Mouse (Mus musculus): ENCODE data around the gene Prr3. TPM values are rescaled to one million over a fixed set of nuclear protein-coding genes. Genes with fewer than 3 reads are reported as not detected.
"Not testable (repeated sequence)": the region's sequence is repeated elsewhere in the genome, so short reads cannot be mapped to it uniquely, and the experiment has no call there.

Gene Prr3
- total RNA-seq (2015; ENCODE audit: low replicate concordance) (2.3 TPM in 1 of 2 replicates, not detected in the other), total RNA-seq (2017; ENCODE audit: low replicate concordance) (3.0 and 5.4 TPM in 2 replicates)

DNA sequence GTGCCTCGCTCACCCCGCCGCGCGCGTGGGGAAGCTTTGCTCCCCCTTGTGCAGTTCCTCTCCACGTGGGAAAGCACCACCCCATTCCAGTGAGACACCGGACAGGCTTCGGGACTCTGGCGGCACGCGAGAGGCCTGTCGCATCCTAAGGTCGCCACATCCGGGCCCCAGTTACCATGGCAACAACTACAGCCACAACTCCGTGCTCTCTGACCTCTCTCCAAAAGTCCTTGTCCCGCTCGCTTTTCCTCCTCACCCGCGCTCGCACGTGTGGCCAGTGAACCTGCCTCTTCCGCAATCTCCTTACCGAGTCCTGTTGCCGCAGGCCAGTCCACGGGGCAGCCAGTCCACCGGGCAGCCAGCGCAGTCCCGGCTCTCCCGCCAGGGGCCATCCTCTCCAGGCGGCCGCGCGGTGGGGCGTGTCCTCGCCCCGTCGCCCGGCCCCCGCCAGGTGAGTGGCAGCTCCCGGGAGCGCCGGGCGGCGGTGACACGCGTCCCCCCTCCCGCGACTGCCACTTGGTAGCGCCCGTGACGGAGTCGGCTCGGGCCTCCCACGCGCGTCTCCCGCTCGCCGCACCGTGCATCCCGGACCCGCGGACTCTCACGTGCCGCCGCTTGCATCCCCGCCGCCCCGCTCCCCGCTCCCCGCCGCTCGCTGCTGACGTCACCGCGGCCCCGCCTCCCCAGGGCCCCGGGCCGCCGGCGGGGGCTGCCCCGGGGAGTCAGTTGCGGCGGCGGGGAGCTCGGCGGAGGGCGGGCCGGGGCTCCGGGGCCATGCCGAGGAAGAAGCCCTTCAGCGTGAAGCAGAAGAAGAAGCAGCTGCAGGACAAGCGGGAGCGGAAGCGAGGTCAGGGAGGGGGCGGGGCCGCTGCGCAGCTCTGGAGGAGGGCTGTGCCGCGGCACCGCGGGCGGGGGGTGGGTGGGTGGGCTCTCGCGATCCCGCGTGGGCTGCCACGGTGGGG lies at the start of gene Prr3, which contains the start of gene Gnl1:
Prr3 (minus strand) TSS at position 836 of the 962 bp plus-strand sequence.
Gnl1 (plus strand) TSS at position 451 of the 962 bp plus-strand sequence.
- ATAC-seq (replicated peaks; ENCODE audit: low FRiP score, poor library complexity, severe bottlenecking), result peak; percentile 77

DNA sequence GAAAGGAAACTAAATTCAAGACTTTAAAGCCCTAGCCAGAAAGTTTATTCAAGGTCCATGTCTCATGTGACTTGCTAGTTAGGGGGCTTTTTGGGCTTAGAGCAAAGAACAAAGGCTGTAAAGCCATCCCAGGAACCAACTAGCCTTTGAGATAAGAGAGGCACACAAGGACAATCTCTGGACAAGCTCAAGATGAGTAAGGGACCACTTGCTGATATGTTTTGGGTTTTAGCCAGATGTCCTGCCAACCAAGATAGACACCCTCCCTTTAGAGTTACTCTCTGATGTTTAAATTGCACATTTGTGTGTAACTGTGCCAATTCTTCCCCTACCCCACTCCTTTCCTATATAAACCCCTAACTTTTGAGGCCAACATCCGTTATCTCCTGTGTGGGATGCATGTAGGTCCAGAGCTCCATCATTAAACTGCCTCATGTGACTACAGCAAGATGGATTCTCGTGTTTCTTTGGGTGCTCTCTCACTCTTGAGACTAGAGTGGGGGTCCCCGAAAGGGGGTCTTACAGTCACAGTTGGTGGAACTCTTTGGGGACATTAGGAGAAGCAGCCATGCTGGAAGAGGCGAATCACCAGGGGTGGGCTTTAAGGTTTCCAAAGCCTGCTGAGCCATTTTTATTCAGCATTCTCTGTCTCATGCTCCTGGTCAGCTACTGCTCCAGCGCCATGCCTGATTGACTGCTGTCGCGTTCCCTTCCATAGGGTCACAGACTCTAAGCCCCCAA lies 49.0 kb upstream of the Prr3 start:
- ATAC-seq (replicated peaks; ENCODE audit: low FRiP score, poor library complexity, severe bottlenecking), result no peak

DNA sequence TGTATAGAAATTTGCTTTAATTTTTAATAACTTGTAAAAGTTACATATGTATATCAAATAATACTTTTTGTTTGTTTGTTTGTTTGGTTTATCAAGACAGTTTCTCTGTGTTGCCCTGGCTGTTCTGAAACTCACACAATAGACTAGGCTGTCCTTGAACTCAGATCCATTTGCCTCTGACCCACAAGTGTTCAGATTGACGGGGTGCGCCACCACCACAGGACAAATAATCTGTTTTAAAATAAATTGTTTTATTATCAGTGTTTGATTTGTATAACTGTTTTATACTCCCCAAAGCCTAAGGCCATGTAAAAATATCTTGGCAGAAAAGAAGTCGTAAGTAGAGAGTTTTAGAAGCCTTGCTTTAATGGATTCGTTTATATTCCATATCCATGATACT lies 47.6 kb upstream of the Prr3 start:
- no peak for ATAC-seq (replicated peaks; ENCODE audit: low FRiP score, poor library complexity, severe bottlenecking)

DNA sequence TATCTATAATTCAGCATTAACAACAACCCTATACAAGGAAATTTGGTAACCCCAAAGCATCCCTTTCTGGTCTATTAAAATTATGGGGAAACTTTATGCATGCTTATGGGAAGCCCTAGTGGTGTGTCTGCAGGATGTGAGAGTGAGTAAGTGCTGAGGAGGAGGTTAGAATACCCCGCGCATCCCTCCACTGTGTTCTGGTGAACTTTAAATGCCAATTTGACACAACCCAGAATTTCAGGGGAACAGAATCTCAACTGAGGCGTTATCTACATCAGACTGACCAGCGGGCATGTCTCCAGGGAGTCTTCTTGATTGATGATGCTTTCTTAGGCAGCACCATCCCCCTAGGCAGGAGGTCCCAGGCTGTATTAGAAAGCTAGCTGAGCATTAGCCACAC lies 45.9 kb upstream of the Prr3 start:
- no peak for ATAC-seq (replicated peaks; ENCODE audit: low FRiP score, poor library complexity, severe bottlenecking)

DNA sequence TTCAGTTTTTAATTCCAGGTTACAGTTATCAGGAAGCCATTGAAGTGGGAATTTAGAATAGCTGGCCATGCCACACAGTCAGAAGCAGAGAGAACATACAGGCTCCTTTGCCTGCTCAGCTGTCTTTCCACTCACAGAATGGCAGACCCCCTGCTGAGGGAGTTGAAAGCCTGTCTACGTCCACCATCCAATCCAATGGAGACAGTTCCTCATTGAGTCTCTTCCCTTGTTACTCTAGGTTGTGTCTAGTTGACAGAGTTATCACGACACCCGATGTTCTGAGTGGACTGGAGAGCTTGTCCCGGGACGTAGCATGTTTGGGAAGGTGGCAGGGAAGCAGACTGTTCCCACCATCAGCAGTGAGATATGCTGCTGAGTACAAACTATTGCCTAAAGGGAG lies 45.2 kb upstream of the Prr3 start:
- ATAC-seq (replicated peaks; ENCODE audit: low FRiP score, poor library complexity, severe bottlenecking), result no peak

DNA sequence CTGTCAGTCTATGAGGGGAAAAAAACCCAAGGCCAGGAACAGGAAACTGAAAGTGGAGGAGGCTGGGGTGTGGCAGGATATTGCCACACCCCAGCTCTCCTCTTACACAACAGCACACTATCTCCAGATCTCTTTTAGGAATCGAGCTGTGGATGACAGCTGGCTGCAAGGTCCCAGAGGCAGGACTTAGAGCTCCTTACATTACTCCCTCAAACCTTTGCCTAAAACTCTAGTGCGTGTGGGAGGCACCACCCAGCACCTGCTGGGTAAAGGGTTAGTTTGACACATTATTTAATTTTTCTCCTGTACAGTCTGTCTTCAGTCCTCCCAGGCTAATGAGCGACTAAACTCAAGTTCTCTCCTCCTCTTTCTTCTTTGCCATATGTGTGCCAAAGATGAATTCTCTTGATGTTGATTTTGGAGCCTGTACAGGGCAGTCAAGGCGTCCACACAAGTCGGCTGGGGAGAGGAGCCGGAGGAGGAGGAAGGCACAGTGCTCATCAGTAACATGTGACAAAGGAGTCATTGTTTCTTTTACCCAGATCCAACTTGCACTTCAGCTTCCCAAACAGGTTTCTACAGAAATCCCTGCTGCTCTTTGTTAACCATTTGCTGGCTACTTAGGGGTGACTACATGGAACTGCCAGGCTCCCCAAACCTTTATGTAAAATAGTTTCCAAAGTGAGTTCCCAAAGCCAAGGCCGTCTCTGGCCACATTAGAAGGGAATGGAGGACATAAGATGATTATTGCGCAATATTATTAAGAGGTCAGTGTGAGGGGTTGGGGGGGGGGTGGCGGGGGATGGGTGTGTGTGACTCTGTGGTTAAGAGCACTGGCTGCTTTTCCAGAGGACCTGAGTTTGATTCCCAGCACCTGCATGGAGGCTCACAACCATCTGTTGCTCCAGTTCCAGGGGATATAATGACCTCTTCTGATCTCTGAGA lies 43.9 kb upstream of the Prr3 start:
- peak; percentile 38 for ATAC-seq (replicated peaks; ENCODE audit: low FRiP score, poor library complexity, severe bottlenecking)

DNA sequence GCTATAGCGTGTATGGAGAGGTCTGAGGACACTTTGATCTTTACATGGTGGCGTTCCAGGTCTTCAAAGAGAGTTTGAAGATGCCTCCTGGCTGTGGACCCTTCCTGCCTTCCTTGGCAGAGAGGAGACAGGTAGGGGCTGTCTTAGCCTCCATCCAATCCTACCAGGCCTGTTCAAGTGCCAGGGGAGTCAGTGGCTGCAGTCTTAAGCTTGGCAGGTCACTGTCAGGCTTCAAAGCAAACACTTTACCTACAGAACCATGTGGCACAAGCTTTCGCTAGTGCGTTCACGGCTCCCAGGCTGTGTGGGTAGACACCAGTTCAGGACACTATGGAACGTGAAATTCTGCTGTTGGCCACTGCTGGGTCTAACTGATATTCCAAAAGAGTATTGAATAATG lies 42.9 kb upstream of the Prr3 start:
- no peak for ATAC-seq (replicated peaks; ENCODE audit: low FRiP score, poor library complexity, severe bottlenecking)

DNA sequence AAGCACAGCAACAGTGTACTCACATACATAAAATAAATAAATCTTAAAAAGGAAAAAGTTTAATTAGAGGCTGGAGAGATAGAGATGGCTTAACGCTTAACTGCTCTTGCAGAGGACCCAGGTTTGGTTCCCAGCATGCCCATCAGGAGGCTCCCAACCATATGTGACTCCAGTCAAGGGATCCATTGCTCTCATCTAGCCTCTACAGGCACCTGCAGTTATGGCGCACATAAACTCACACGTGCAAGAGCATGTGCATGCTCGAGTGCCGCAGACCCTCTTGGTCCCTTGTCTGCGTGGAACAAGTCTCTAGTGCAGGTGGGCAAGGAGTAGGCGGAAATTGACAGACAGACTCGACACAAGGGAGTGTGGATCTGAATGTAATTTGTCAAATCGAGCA lies 42.1 kb upstream of the Prr3 start:
- no peak for ATAC-seq (replicated peaks; ENCODE audit: low FRiP score, poor library complexity, severe bottlenecking)

DNA sequence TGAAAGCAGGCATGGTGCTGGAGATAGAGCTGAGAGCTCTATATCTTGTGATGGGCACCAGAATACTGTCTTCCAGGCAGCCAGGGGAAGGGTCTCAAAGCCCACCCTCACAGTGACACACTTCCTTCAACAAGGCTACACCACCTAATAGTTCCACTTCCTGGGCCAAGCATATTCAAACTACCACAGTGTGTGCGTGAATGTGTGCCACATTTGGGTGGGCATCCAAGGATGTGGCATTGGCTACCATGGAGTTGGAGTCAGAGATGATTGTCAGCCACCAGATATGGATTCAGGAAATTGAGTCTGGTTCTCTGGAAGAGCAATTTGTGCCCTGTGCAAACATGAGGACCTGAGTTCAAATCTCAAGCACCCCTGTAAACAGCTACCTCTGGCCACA lies 41.3 kb upstream of the Prr3 start:
- ATAC-seq (replicated peaks; ENCODE audit: low FRiP score, poor library complexity, severe bottlenecking), result no peak

DNA sequence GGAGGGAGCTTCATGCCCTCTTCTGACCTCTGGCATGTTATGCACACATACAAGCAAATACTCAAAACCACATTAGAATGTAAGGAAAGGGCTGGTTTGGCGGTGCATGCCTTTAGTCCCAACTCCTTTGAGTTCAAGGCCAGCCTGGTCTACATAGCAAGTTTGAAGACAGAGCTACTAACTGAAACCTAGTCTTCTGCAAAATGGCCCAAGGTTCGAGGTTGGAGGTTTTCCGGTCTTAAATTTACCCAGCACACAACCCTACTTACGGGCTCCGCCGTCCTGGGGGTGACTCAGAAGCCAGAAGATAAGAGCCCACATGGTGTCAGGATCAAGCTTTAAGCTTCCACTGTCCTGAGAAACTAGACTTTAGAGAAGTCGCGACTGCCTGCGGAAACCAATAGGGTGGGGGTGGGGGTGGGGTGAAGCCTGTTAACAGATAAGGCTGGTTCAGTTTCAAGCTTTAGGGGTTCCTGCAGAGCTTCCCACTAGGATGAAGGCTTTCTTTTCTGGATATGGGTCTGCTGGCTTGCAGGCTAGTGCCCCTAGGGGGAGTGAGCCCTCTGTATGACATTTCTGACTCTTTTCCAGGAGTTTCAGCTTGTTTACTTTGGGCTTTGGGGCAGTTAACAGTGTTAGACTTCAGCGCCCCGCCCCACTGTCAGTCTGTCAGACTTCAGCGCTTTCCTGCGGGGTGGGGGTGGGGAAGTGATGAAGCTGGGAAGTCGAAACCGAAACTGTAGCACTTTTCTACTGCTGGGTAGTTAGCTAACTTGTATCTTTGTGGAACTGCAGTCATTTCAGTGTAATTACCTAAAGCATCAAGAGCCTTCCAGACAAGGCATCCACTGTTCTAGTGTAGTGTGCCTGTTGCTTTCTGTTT lies 40.4 kb upstream of the Prr3 start, which contains the start of gene H2-T24:
H2-T24 (minus strand) TSS at position 370 of the 883 bp plus-strand sequence.
- peak; percentile 85 for ATAC-seq (replicated peaks; ENCODE audit: low FRiP score, poor library complexity, severe bottlenecking)

DNA sequence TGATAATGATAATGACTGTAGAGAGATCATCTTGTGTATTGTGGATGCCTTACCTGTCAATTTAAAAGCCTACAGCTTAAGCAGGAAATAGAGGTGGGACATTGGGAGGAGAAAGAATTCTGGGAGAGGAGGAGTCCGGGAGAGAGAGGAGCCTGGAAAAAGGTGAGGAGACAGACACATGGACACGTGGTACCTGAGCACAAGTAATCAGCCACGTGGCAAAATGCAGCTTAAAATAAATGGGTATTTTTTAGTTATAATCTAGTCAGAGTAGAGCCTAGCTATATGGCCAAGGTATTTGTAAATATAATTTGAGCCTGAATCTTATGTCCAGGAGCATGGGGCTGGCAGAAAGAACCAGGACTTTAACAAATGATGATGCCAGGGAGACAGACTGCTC lies 39.5 kb upstream of the Prr3 start:
- ATAC-seq (replicated peaks; ENCODE audit: low FRiP score, poor library complexity, severe bottlenecking), result no peak

DNA sequence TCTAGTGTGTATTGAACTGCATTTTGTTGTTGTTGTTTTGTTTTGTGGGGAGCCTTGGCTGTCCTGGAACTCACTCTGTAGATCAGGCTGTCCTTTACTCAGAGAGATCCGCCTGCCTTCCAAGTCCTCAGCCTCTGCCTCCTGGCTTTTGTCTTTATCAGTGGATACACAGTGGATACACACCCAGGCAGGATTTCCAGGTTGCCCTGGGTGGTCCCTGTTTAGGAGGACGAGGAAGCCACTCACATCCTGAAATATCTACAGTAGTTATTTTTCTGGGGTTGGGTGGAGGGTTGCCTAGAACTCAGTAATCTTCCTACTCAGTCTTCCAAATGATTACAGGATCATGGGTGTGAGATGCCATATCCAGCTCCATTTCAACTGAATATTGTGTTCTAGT lies 38.9 kb upstream of the Prr3 start:
- no peak for ATAC-seq (replicated peaks; ENCODE audit: low FRiP score, poor library complexity, severe bottlenecking)

DNA sequence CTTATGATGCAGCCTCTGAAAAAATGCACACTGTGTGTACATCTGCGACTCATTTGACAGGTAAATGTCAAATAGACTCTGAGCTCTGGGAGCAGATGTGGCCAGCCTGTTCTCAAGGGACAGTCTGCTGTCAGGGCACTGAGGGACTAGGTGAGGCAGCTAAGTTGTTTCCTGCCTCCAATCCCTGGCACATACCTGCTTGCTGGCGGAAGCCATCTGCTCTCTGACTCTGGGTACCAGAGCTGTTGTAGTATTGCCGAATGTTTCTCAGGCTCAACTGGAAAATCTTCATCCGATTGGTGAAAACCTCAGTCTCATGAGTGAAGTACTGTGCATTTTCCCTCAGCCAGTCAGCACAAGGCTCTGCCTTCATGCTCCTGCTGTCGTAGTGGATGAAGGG lies 37.0 kb upstream of the Prr3 start:
- ATAC-seq (replicated peaks; ENCODE audit: low FRiP score, poor library complexity, severe bottlenecking), result no peak

DNA sequence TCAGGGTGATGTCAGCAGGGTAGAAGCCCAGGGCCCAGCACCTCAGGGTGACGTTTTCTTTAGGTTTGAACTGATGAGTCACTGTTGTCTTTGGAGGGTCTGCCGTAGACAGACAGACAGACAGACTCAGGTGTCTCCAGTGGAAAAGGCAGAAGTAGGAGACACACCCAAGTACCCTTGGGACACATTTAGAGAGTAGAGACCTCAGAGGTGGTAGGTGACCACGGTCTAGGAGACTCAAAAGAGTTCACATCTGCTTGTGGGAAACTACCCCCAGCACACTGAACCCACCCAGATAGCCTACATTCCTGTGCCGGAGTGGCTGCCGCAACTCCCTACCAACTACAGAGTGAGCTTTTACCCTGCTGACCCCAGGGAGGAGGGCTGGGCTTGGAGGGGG lies 34.9 kb upstream of the Prr3 start:
- ATAC-seq (replicated peaks; ENCODE audit: low FRiP score, poor library complexity, severe bottlenecking), result no peak

DNA sequence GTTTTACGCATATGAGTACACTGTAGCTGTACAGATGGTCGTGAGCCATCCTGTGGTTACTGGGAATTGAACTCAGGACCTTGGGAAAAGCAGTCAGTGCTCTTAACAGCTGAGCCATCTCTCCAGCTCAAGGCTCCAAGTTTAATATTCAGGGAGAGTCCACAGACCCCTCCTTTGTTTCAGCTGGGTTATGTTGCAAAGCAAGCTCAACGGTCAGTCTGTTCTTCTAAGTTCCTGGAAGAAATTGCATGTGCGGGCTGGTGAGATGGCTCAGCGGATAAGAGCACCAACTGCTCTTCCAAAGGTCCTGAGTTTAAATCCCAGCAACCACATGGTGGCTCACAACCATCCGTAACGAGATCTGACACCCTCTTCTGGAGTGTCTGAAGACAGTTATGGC lies 24.4 kb upstream of the Prr3 start:
- not testable (repeated sequence) for ATAC-seq (replicated peaks; ENCODE audit: low FRiP score, poor library complexity, severe bottlenecking)

DNA sequence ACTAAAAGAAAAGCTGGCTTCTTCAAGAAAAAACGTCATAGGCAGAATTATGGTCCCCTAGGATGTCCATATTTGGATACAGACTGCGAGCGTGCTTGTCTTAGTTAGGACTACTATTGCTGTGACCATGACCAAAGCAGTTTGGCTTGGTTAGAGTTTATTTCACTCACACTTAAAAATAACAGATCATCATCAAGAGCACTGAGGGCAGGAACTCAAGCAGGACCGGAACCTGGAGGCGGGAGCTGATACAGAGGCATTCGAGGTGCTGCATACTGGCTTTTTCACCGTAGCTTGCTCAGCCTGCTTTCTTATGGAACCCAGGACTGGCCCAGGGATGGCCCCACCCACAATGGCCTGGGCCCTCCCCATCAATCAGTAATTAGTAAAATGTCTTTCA lies 23.3 kb upstream of the Prr3 start:
- no peak for ATAC-seq (replicated peaks; ENCODE audit: low FRiP score, poor library complexity, severe bottlenecking)

DNA sequence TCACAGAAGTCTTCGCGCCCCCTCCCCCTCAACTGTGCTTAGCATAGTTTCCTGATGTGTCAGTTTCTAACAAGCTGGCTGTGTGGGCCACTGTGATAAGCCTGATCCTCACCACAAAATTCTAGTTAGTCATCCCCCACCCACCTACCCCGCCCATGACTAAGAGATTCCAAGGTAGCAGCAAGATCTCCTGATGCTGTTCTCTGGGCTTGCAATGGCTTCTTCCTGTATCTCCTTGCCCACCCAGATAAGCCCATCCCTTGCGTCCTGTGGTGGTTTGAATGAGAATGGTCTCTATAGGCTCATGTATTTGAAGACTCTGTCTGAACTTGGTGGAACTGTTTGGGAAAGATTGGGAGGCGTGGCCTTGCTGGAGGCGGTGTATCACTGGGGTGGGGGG lies 21.9 kb upstream of the Prr3 start:
- peak; percentile 63 for ATAC-seq (replicated peaks; ENCODE audit: low FRiP score, poor library complexity, severe bottlenecking)

DNA sequence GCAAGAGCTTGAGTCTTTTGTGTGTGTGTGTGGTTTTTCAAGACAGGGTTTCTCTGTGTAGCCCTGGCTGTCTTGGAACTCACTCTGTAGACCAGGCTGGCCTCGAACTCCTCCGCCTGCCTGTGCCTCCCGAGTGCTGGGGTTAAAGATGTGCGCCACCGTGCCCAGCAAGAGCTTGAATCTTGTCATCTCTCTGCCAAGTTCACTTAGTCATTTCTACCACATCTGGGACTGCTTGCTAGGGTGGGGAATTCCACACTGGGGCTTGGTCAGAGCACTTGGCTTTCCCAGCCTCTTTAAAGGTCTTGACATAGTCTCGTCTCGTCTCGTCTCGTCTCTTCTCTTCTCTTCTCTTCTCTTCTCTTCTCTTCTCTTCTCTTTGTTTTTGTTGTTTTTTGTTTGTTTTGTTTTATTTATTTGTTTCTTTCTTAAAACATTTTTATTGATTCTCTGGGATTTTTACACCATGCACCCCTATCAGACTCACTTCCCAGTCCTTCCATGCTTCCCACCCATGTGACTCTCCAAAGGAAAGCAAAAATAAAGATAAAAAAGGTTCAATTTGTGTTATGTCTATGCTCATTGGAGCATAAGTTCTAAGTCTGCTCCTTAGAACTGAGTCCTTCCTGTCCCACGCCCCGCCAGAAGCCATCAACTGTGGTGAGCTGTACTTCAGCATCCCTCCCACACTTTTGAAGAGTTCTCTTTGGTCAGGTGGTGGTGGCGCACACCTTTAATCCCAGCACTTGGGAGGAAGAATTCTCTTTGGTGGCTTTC lies 21.3 kb upstream of the Prr3 start:
- peak; percentile 43 for ATAC-seq (replicated peaks; ENCODE audit: low FRiP score, poor library complexity, severe bottlenecking)
